Mouse (Mus musculus) lung, adult 2 months (tissue): ENCODE results near the gene Fmnl2. TPM values are rescaled to one million over a fixed set of nuclear protein-coding genes. Genes with fewer than 3 reads are reported as not detected.

Experiments used
- DNase-seq: peaks from one replicate; pipeline ENCODE4 v3.0.0; 2022
- H3K4me1 ChIP-seq: fragments of 200-500 bp; 2 replicates; pipeline ENCODE4 v1.6.1; 2011; ENCODE audit warnings: low read length; ENCODE audit not compliant: control insufficient read depth, insufficient read depth
- H3K4me3 ChIP-seq: fragments of 200-500 bp; replicated peaks from 2 replicates; pipeline ENCODE3; 2011; ENCODE audit warnings: low read depth, mild to moderate bottlenecking, control low read depth, low read length; ENCODE audit errors: extremely low read depth
- CTCF ChIP-seq: fragments of 200-500 bp; IDR thresholded peaks from 2 replicates; pipeline ENCODE4 v1.5.1; 2011; ENCODE audit warnings: mild to moderate bottlenecking, low read length, control low read depth; ENCODE audit not compliant: insufficient read depth
- POLR2A ChIP-seq: fragments of 200-500 bp; IDR thresholded peaks from 2 replicates; pipeline ENCODE4 v1.6.1; 2011; ENCODE audit warnings: low read depth, mild to moderate bottlenecking, control low read depth, low read length, borderline replicate concordance; ENCODE audit errors: extremely low read depth
- WGBS: fragments of 180-500 bp; shearing (Covaris S2); methylation state at CpG from one replicate; pipeline ENCODE4 v1.1.7; 2018; 5-methylcytosine and 5-hydroxymethylcytosine counted together
- polyA plus RNA-seq: library from polyadenylated mRNA; depleted of rRNA; stranded (reverse); fragments of >200 nt; gene quantifications from 2 replicates; pipeline ENCODE4 v1.2.3, GENCODE M21; 2012

Gene Fmnl2
- polyA plus RNA-seq, 1 experiment: 4.8 TPM

DNA sequence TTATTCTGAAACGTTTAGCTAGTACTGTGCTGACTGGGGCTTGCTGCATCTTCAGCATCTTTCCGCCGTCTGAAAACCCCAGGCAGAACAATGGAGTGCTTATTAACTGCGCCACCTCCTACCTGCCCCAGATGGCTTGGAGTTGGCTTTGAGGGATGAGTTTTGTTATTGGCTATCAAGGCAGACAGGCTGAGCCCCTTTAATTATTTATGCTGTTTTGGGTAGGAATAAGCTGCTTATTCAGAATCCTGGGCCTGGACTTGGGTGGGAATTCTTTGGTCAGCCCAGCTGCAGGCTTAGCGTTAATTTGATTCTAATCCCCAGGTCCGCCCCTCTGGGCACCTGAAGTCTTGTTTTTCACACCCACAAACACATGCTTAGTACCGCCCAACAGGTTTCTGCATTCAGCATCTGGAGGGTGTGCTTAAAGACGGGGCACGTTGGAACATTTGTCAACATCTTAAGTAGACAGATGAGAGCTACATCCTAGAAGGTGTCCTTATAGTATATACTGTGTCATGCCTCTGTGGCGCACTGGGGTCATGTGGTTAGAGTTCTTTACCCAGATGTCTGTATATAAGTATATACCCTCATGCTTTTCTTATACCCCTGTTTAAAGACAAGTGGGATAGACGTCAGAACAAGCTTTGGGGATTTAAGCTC is 89.0 kb downstream of the Fmnl2 start:
- H3K4me1 ChIP-seq: peaks cover 5% of the 10 kb centered on the region
- no peak for DNase-seq
- WGBS: 88% methylated on average over 11 of the region's 11 CpGs
- TF ChIP-seq POLR2A: no peak
- no peak for TF ChIP-seq CTCF
- no peak overlapping the region for H3K4me3 ChIP-seq

DNA sequence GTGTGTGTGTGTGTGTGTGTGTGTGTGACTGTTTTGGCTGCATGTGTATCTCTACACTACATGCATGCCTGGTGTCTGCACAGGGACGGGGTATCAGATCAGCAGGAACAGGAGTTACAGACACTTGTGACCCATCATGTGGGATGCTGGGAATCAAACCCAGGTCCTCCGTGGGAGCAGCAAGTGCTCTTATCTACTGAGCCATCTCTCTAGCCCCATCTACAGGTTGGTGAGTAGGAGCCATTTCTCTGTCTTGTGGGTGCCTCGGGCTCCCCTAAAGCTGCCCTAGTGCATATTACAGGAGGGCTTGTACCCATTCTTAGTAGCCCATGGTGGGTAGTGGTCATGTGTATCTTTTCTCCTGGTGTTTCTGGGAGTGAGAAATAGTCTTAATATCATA is 90.7 kb downstream of the Fmnl2 start:
- TF ChIP-seq POLR2A (no peak), CTCF (no peak)
- WGBS: 95% methylated on average over 3 of the region's 3 CpGs
- Histone ChIP-seq H3K4me1 (peaks cover 4% of the 10 kb centered on the region), H3K4me3 (no peak overlapping the region)
- DNase-seq: no peak

DNA sequence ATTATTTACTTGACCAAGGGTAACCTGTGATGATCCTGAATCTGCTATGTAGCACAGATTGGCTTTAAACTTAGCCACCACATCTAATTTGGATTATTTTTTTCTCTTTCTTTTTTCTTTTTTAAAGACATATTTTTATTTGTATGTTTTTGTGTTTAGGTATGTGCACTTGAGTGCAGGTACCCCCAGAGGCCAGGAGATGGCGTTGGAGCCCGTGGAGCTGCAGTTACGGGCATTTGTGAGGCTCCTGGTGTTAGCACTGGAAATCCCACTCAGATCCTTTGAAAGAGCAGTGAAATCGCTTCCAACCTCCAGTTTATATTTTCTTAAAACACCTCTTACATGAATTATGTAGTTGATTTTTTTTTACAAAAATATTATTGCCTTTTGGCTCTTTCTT is 91.9 kb downstream of the Fmnl2 start:
- Histone ChIP-seq H3K4me1 (no peaks in the 10 kb centered on the region; the same call in 1 of the 2 replicates), H3K4me3 (no peak overlapping the region)
- no peak for TF ChIP-seq CTCF
- TF ChIP-seq POLR2A: no peak
- no peak for DNase-seq
- 94% methylated on average over 4 of the region's 4 CpGs for WGBS

DNA sequence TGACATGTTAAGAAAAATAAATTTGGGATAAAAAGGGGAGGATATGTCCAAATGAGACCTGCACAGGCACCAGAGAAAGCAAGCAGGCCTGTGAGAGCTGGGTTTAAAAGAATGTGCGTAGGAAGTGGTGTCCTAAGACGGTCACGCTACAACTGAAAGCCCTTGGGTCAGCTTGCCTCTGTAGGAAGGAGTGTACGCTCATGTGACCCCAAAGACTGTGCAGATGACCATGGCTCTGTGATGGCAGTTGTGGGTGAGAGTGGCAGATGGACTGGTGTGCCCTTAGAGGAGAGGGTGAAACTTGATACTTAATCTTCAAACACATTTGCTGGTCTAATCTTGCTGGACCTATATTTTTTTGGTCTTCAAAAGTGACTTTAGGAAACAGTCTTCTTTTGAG is 92.6 kb downstream of the Fmnl2 start:
- no peak for DNase-seq
- no peak overlapping the region for H3K4me3 ChIP-seq
- no peak for TF ChIP-seq CTCF
- TF ChIP-seq POLR2A: no peak
- H3K4me1 ChIP-seq: peaks cover 4% of the 10 kb centered on the region
- 79% methylated on average over 4 of the region's 4 CpGs for WGBS

DNA sequence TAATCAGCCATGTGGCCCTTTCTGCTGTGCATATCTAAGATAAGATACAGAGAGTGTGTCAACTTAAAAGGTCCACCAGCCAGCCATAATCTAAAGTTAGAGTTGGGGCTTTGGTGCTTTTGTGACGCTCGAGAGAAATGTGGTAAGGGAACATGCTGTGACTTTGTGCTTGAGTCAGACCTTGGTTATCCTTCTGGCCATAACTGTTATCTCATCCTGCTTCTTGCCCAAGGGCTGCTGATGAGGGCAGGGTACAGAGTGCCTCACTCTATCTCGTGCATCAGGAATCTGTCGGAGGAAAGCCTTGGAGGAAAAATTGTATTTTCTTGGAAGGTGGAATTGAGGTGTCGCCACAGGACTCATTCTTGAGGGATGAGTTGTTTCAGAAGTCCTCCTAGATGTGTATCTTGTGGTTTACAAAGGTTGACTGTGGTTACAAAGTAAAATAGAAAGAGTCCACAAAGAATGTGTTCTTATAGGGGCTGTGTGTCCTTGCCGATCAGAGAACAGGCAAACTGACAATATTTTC is 94.6 kb downstream of the Fmnl2 start:
- TF ChIP-seq CTCF (no peak), POLR2A (no peak)
- DNase-seq: no peak
- H3K4me1 ChIP-seq: peaks cover 4% of the 10 kb centered on the region
- 74% methylated on average over 6 of the region's 6 CpGs for WGBS
- H3K4me3 ChIP-seq: no peak overlapping the region

DNA sequence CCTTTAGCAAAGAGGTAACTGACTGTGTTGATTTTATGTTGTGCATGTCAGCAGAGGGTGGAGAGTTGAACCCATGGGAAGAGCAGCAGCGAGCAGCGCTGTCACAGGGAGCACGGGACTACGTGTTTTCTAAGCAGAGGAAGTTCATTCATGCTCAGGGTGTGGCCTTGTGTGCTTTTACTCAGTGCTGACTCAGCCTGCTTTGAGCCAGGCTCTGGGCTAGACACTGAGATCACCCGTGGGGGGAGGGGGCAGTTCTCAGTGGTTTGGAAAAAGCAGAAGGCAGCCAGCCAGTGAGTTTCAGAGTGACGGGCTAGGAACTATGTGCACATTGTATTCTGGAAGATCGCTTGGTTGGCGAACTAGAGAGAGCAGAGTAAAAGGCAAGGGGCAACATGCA is 97.4 kb downstream of the Fmnl2 start:
- no peak for TF ChIP-seq POLR2A
- no peak for TF ChIP-seq CTCF
- peaks cover 12% of the 10 kb centered on the region for H3K4me1 ChIP-seq
- peak; percentile 39 for DNase-seq
- WGBS: 26% methylated on average over 8 of the region's 8 CpGs
- no peak overlapping the region for H3K4me3 ChIP-seq

DNA sequence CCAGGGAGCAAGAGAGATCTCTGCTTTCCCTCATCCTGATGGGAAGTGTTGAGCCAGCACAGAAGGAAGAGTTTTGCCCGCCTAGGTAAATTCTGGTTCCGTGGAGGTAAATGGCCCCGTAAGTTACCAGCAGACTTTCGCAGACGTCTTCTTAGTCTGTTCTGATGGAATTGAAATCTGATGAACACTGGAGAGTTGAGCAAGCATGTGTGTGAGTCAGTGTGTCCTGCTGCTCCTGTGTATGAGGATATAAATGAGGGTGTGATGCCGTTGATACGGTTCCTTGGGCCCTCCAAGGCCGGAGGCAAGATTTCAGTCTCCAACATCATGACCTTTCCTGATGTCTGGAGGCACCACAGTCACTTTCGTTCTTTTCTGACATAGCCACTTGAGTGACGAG is 98.2 kb downstream of the Fmnl2 start:
- peaks cover 12% of the 10 kb centered on the region for H3K4me1 ChIP-seq
- WGBS: 86% methylated on average over 10 of the region's 10 CpGs
- no peak overlapping the region for H3K4me3 ChIP-seq
- TF ChIP-seq POLR2A (no peak), CTCF (no peak)
- DNase-seq: no peak

DNA sequence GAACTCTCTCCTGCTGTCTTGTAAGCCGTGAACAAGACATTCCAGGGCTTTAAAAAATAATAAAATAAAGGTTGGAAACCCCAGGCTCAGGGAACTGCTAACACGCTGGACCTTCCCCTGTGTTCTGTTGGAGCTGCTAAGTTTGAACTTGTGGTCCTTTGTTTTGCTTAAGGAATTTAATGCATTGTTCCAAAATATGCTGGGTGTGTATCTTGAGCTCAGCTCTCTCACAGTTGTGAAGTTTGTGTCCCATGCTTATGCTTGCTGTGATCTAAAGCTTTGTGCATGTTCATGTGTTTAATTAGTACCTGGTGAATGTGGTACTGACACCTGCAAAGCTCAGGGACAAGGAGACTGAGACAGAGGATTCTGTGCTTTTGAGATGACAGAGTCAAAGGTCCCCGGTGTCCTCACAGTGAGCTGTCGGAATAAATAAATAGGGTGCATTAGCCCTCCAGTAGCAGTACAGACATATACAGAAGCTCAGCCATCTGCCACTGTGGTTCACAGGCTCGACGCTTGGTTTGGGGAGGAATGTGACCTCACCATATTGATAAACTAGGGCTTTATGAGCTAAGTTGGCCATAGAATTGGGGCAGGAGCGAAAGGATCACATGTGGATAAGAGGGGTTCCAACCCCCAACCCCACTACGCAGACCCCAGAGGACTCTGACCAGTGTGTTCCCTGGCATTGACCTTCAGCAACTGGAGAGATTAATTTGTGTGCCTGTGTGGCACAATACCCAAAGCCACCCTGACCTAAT is 100.3 kb downstream of the Fmnl2 start:
- 77% methylated on average over 8 of the region's 8 CpGs for WGBS
- no peak for DNase-seq

DNA sequence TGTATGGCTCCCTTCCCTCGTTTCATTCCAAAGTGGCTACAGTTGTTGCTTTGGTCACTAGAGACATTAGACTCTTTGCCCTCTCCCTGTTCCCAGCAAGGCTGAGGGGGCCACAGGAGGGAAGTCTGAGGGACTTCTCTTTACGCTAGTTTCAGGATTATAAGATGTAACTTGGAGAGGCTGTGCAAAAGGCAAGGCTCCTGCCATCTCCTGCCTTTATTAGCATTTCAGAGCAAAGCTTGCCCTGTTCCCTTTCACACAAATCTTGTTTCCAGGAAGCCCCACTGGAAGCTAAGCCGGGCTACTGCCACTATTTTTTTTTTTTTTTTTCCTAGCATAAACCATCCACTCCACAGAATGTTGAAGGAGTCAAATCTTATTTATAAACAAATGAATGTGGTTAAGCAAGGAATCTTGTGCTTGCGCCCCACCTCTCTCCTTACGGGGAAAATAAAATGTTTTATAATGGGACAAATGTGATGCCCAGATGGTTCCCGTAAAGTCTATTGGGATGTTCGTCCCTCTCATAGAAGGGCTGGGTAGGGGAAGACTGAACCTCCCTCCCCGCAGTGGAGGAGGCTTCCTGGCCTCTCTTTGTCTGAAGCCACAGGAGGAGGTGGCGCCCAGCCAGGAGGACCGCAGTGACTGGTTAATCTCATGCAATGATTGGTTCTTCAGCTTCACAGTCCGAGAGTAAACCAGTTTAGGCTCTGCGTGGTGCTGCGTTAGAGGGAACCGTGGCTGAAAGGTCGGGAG is 101.1 kb downstream of the Fmnl2 start:
- no peak for DNase-seq
- no peak for TF ChIP-seq POLR2A
- TF ChIP-seq CTCF: no peak
- 14% methylated on average over 15 of the region's 15 CpGs for WGBS
- Histone ChIP-seq H3K4me1 (peaks cover 12% of the 10 kb centered on the region), H3K4me3 (peak overlapping the region; percentile 2)

More for the DNA sequence above, 100.3 kb downstream of the Fmnl2 start:
- TF ChIP-seq POLR2A (no peak), CTCF (no peak)
- Histone ChIP-seq H3K4me3 (no peak overlapping the region), H3K4me1 (peaks cover 12% of the 10 kb centered on the region)
